Mouse (Mus musculus) T-helper 2 cell (primary cell): ENCODE results near the gene Acrv1.
"Not testable (repeated sequence)": the region's sequence is repeated elsewhere in the genome, so short reads cannot be mapped to it uniquely, and the experiment has no call there.

Source experiments
- in situ Hi-C: fragments of 300-600 bp; cut with MboI, MseI; formaldehyde crosslinking; loops from one replicate; pipeline ENCODE4 v1.15.1; 2025; ENCODE audit warnings: high pct_unique_total_duplicates

The Acrv1 gene

GRCm38 (mm10) chr9:36692920-36693319 is at the start of gene Acrv1:
TSS of gene Acrv1 (plus strand) at chr9:36693220.
- in situ Hi-C loops = loop anchor here (25.0 kb wide), 1 partner anchor 419 kb away; no protein-coding TSS in a partner anchor

- in situ Hi-C loops = not testable (repeated sequence)
These were observed 49.7 kb upstream of the Acrv1 start, which contains the start of gene A630095E13Rik for GRCm38 (mm10) chr9:36643276-36643675. TSS of gene A630095E13Rik (minus strand) at chr9:36643376.

GRCm38 (mm10) chr9:36681424-36681823 is 11.6 kb upstream of the Acrv1 start:
- in situ Hi-C loops = loop anchor here (25.0 kb wide), 1 partner anchor 431 kb away; no protein-coding TSS in a partner anchor

GRCm38 (mm10) chr9:36687329-36687728 is 5.7 kb upstream of the Acrv1 start:
- in situ Hi-C loops = loop anchor here (25.0 kb wide), 1 partner anchor 425 kb away; no protein-coding TSS in a partner anchor

- in situ Hi-C loops = loop anchor here (25.0 kb wide), 1 partner anchor 418 kb away; no protein-coding TSS in a partner anchor
These were observed 1.3 kb downstream of the Acrv1 start for GRCm38 (mm10) chr9:36694276-36694675.

- in situ Hi-C loops = no loop called here
These were observed 12.9 kb downstream of the Acrv1 start for GRCm38 (mm10) chr9:36705923-36706322.

- in situ Hi-C loops = no loop called here
These were observed 14.3 kb downstream of the Acrv1 start for GRCm38 (mm10) chr9:36707304-36707703.

GRCm38 (mm10) chr9:36716624-36717023 is 23.6 kb downstream of the Acrv1 start:
- in situ Hi-C loops = no loop called here

- in situ Hi-C loops = loop anchor here (10.0 kb wide), 1 partner anchor 1162 kb away; no protein-coding TSS in a partner anchor
These were observed 33.4 kb downstream of the Acrv1 start for GRCm38 (mm10) chr9:36726131-36727033.

GRCm38 (mm10) chr9:36727034-36727755 is 34.2 kb downstream of the Acrv1 start, which contains the start of gene Chek1:
TSS of gene Chek1 (minus strand) at chr9:36727065.
- in situ Hi-C loops = loop anchor here (10.0 kb wide), 1 partner anchor 1162 kb away; no protein-coding TSS in a partner anchor
